Mouse (Mus musculus) heart, embryonic 11.5 days (tissue): ENCODE results near the gene Arhgap32. TPM values are rescaled to one million over a fixed set of nuclear protein-coding genes. Genes with fewer than 3 reads are reported as not detected.

Experiments used
- ATAC-seq: fragments of 200-750 bp; cut with Nextera tagmentation; replicated peaks from 2 replicates; pipeline ENCODE4 v1.8.0; 2017; ENCODE audit warnings: moderate library complexity; ENCODE audit not compliant: insufficient number of reproducible peaks, low FRiP score, low TSS enrichment
- H3K27ac ChIP-seq: fragments of 300-500 bp; sonication (generic); 2 replicates; pipeline ENCODE4 v1.5.1; 2014; ENCODE audit warnings: mild to moderate bottlenecking, low read depth, low read length
- H3K27me3 ChIP-seq: fragments of 300-500 bp; sonication (generic); 2 replicates; pipeline ENCODE4 v1.6.1; 2014; ENCODE audit warnings: mild to moderate bottlenecking, low read length, mixed read lengths; ENCODE audit not compliant: control insufficient read depth, insufficient read depth
- H3K36me3 ChIP-seq: fragments of 300-500 bp; sonication (generic); 2 replicates; pipeline ENCODE4 v1.6.1; 2014; ENCODE audit warnings: mild to moderate bottlenecking, low read length, moderate library complexity, mixed read lengths; ENCODE audit not compliant: control insufficient read depth, insufficient read depth
- H3K4me1 ChIP-seq: fragments of 300-500 bp; sonication (generic); 2 replicates; pipeline ENCODE4 v1.6.1; 2014; ENCODE audit warnings: low read length; ENCODE audit not compliant: control insufficient read depth, insufficient read depth
- H3K4me2 ChIP-seq: fragments of 300-500 bp; sonication (generic); 2 replicates; pipeline ENCODE4 v1.6.1; 2014; ENCODE audit warnings: mild to moderate bottlenecking, moderate library complexity
- H3K4me3 ChIP-seq: fragments of 300-500 bp; sonication (generic); 2 replicates; pipeline ENCODE4 v1.5.1; 2014; ENCODE audit warnings: low read depth, low read length
- H3K9ac ChIP-seq: fragments of 300-500 bp; sonication (generic); 2 replicates; pipeline ENCODE4 v1.6.1; 2014; ENCODE audit warnings: mild to moderate bottlenecking, low read depth, low read length, moderate library complexity
- H3K9me3 ChIP-seq: fragments of 300-500 bp; sonication (generic); replicated peaks from 2 replicates; pipeline ENCODE4 v1.6.1; 2016; ENCODE audit warnings: low read length; ENCODE audit not compliant: control insufficient read depth
- WGBS: fragments of 180-500 bp; shearing (Covaris S2); extraction: QIAGEN DNeasy Blood & Tissue Kit; methylation state at CpG from one replicate; pipeline ENCODE4 v1.1.7; 2014; ENCODE audit not compliant: insufficient replicate concordance; 5-methylcytosine and 5-hydroxymethylcytosine counted together
- polyA plus RNA-seq: library from polyadenylated mRNA; unstranded; fragments of >200 nt; fragmentation: Nextera tagmentation; extraction: Ambion mirVana; gene quantifications from 2 replicates; pipeline ENCODE4 v1.2.1, GENCODE M21; 2014

The Arhgap32 gene
- polyA plus RNA-seq, 1 experiment from 2014 or later = 3.7 TPM

DNA sequence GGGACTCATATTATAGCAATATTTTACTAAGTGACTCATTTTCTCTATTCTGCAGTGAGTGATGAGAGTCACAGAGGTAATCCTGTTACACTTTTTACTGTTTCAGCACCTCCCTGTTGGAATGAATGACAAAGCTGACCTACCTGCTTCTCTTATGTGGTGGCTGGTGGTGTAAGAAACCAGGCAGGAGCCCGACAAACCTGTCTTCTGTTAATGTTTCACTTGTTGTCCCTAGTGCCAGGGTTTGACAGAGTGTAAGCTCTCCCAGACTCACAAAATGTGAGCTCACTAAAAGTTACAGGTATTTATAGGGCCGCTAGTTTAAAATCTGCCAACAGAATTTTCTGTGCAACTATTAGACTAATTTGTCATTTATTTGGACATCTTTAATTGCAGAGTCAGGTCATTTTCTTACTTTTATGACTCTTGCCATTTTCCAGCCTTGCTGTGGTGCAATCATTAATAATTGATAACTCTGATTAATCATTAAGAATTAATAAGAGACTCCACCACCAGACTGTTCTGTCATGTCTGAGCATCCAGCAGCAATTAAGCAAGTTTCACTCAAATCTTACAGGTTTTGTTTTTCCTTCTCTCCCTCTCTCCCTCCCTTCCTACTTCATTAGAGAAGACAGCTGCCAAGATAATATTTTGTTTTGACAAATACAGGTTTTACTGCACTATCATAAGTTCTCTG, 127.1 kb downstream of the Arhgap32 start:
- Histone ChIP-seq H3K36me3 (0 out of 2 replicates have a peak, but pooled peaks cover 4% of the 10 kb centered on the region), H3K4me1 (no peaks in the 10 kb centered on the region), H3K9me3 (no peaks in the 10 kb centered on the region), H3K4me3 (no peak overlapping the region), H3K27me3 (no peaks in the 10 kb centered on the region), H3K4me2 (no peak overlapping the region), H3K27ac (no peak overlapping the region), H3K9ac (no peak overlapping the region)
- WGBS = 76% methylated on average over 2 of the region's 2 CpGs
- ATAC-seq = no peak

DNA sequence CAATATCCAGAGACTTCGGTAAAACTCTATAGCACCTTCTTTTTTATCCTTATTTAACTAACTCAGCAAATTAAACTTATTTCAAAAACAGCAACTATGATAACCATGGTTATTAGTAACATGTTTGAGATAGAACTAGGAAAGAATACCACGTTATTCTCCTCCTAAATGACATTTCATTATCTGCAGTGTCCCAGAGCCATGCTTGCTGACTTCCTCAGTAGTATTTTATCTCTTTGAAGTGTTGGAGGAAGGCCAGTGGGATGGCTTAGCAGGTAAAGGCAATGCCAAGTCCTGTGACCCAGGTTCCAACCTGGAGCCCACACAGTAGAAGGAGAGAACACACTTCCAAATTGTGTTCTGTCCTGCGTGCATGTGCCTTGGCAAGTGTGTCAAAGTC, 129.3 kb downstream of the Arhgap32 start:
- Histone ChIP-seq H3K4me3 (no peak overlapping the region), H3K4me2 (no peak overlapping the region), H3K36me3 (0 out of 2 replicates have a peak, but pooled peaks cover 4% of the 10 kb centered on the region), H3K9me3 (no peaks in the 10 kb centered on the region), H3K9ac (no peak overlapping the region), H3K27me3 (no peaks in the 10 kb centered on the region), H3K4me1 (no peaks in the 10 kb centered on the region), H3K27ac (no peak overlapping the region)
- ATAC-seq = no peak
- WGBS = 77% methylated on average over 3 of the region's 3 CpGs

DNA sequence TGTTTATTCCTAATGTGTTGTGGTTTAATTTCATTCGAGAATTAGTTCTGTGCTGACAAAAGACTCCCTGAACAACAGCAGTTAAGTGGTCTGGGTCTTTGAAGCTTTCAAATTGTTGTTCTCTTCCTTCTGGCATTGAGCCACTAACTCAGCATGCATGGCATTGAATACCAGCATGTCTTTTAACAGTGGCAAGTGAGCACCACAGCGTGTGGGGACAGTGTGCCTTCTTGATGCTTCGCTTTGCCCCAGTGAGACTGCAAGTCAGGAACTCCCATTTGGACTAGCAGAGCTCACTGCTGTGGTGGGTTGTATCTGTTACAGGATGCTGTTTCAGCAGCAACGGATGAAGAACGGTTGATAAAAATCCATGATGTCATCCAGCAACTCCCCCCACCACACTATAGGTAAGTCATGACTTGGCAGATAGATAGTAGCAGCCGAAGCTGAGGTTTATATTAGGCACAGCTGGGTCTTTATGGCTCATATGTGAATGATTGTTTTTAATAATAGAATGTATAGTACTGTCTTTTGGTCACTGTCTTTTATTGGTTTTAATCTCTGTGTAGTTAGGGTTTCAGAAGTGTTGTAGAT, 130.3 kb downstream of the Arhgap32 start:
- Histone ChIP-seq H3K4me1 (no peaks in the 10 kb centered on the region), H3K36me3 (0 out of 2 replicates have a peak, but pooled peaks cover 4% of the 10 kb centered on the region), H3K4me3 (no peak overlapping the region), H3K9me3 (no peaks in the 10 kb centered on the region), H3K27me3 (no peaks in the 10 kb centered on the region), H3K27ac (no peak overlapping the region), H3K9ac (no peak overlapping the region), H3K4me2 (no peak overlapping the region)
- 66% methylated on average over 6 of the region's 6 CpGs for WGBS
- ATAC-seq = no peak

DNA sequence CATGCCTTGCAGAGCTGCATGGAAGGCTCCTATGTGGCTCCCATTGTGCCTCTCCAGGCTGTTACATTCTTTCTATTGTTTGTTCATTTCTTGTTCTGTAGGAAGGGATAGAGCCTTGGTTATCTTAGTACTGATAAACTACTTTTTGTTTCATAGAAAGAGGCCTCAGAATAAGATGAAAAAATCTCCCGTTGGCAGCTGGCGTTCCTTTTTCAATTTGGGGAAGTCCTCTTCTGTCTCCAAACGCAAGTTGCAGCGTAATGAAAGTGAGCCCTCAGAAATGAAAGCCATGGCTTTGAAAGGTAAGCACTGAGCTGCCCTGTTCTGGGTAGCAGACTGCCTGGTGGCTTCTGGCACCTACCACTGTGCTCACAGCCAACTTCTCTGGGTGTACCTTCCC, 134.6 kb downstream of the Arhgap32 start:
- 70% methylated on average over 4 of the region's 4 CpGs for WGBS
- no peak overlapping the region for H3K27ac ChIP-seq
- no peaks in the 10 kb centered on the region for H3K9me3 ChIP-seq
- H3K27me3 ChIP-seq = no peaks in the 10 kb centered on the region
- H3K4me2 ChIP-seq = no peak overlapping the region
- no peak overlapping the region for H3K4me3 ChIP-seq
- H3K36me3 ChIP-seq = peaks cover 14% of the 10 kb centered on the region; the same call in 1 of the 2 replicates
- ATAC-seq = no peak
- H3K4me1 ChIP-seq = no peaks in the 10 kb centered on the region
- no peak overlapping the region for H3K9ac ChIP-seq

DNA sequence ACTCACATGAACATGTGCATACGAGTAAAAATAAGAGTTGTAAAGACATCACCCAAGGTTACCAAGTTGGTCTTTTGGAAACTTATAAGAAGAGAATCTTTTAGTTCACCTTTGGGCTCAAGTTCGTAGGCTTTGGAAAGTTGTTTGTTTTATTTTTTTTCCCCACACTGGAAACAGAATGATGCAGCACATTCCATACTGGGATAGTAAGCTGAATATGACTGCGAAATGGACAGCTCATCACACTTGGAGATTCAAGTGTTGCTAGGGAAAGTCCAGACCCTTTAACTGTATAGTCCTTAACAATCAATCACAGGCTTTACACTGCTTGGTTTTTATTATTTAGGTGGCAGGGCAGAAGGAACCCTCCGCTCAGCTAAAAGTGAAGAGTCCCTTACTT, 137.8 kb downstream of the Arhgap32 start:
- H3K4me2 ChIP-seq = no peak overlapping the region
- no peaks in the 10 kb centered on the region for H3K9me3 ChIP-seq
- no peak for ATAC-seq
- no peak overlapping the region for H3K9ac ChIP-seq
- H3K27me3 ChIP-seq = no peaks in the 10 kb centered on the region
- H3K27ac ChIP-seq = no peak overlapping the region
- no peak overlapping the region for H3K4me3 ChIP-seq
- WGBS = 90% methylated on average over 4 of the region's 4 CpGs
- peaks cover 12% of the 10 kb centered on the region; the same call in 1 of the 2 replicates for H3K36me3 ChIP-seq
- peaks cover 9% of the 10 kb centered on the region for H3K4me1 ChIP-seq

GRCm38 (mm10) chr9:32257365-32257764, 141.4 kb downstream of the Arhgap32 start:
- Histone ChIP-seq H3K27ac (no peak overlapping the region), H3K27me3 (no peaks in the 10 kb centered on the region), H3K4me3 (no peak overlapping the region), H3K36me3 (peaks cover 27% of the 10 kb centered on the region), H3K9me3 (no peaks in the 10 kb centered on the region), H3K4me1 (peaks cover 9% of the 10 kb centered on the region), H3K9ac (no peak overlapping the region), H3K4me2 (no peak overlapping the region)
- no peak for ATAC-seq
- WGBS = 85% methylated on average over 8 of the region's 8 CpGs

DNA sequence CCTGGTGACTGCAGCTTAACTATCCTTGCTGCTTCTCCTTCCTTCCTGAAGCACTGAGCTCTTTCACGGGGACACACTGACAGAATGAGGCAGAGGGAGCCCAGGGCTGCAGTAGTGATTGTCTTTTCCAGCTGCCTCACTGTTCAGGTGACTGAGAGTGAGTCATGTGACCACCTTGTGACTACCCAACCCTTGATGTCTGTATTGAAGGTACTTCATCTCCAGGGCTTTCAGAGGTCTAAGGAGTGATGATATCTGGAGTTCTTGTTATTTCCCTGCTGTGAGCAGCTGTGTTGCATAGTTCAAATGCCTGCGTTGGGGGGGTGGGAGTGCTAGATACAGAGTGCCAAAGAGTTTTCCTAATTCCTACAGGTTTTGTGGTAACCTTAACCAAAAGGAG, 141.9 kb downstream of the Arhgap32 start:
- no peaks in the 10 kb centered on the region for H3K27me3 ChIP-seq
- no peak overlapping the region for H3K27ac ChIP-seq
- H3K36me3 ChIP-seq = peaks cover 26% of the 10 kb centered on the region
- H3K9ac ChIP-seq = no peak overlapping the region
- no peak for ATAC-seq
- H3K9me3 ChIP-seq = no peaks in the 10 kb centered on the region
- 54% methylated on average over 2 of the region's 2 CpGs for WGBS
- H3K4me1 ChIP-seq = peaks cover 9% of the 10 kb centered on the region
- H3K4me3 ChIP-seq = no peak overlapping the region
- H3K4me2 ChIP-seq = no peak overlapping the region

- Histone ChIP-seq H3K36me3 (no peaks in the 10 kb centered on the region), H3K9me3 (0 out of 2 replicates have a peak, but pooled peaks cover 3% of the 10 kb centered on the region), H3K4me1 (no peaks in the 10 kb centered on the region), H3K27ac (no peak overlapping the region), H3K27me3 (no peaks in the 10 kb centered on the region), H3K9ac (no peak overlapping the region), H3K4me3 (no peak overlapping the region), H3K4me2 (no peak overlapping the region)
- 15% methylated on average over 5 of the region's 5 CpGs for WGBS
- no peak for ATAC-seq
Observed at GRCm38 (mm10) chr9:32271896-32272444, 156.0 kb downstream of the Arhgap32 start.
